Mouse (Mus musculus): Measurements from ENCODE around the gene Arvcf. TPM values are rescaled to one million over a fixed set of nuclear protein-coding genes. Genes with fewer than 3 reads are reported as not detected.

Arvcf gene
- polyA plus RNA-seq, 1 experiment from 2014 or later, result 25.8 TPM

GRCm38 (mm10) chr16:18410418-18410817, 62.4 kb downstream of the Arvcf start:
- Histone ChIP-seq H3K36me3 (peaks cover 69% of the 10 kb centered on the region), H3K27me3 (ENCODE audit: insufficient read depth, poor library complexity, severe bottlenecking) (no peaks in the 10 kb centered on the region), H3K4me1 (peaks cover 42% of the 10 kb centered on the region), H3K4me3 (no peak overlapping the region), H3K9me3 (no peaks in the 10 kb centered on the region), H3K27ac (no peak overlapping the region)
- no peak for DNase-seq (ENCODE audit: low spot score)
- WGBS, result 85% methylated on average over 5 of the region's 5 CpGs

GRCm38 (mm10) chr16:18411026-18411649, 63.2 kb downstream of the Arvcf start:
- Histone ChIP-seq H3K36me3 (peaks cover 67% of the 10 kb centered on the region), H3K9me3 (no peaks in the 10 kb centered on the region), H3K27me3 (ENCODE audit: insufficient read depth, poor library complexity, severe bottlenecking) (no peaks in the 10 kb centered on the region), H3K27ac (no peak overlapping the region), H3K4me3 (no peak overlapping the region), H3K4me1 (peaks cover 35% of the 10 kb centered on the region)
- DNase-seq (ENCODE audit: low spot score), result peak; percentile 74
- WGBS, result 85% methylated on average over 13 of the region's 13 CpGs

- peaks cover 72% of the 10 kb centered on the region for H3K36me3 ChIP-seq
- 88% methylated on average over 12 of the region's 12 CpGs for WGBS
- H3K27ac ChIP-seq, result no peak overlapping the region
- DNase-seq (ENCODE audit: low spot score), result peak; percentile 73
- no peaks in the 10 kb centered on the region for H3K27me3 ChIP-seq (ENCODE audit: insufficient read depth, poor library complexity, severe bottlenecking)
- no peaks in the 10 kb centered on the region for H3K9me3 ChIP-seq
- no peak overlapping the region for H3K4me3 ChIP-seq
- H3K4me1 ChIP-seq, result peaks cover 39% of the 10 kb centered on the region
Measured at GRCm38 (mm10) chr16:18411802-18412476, 64.0 kb downstream of the Arvcf start.

GRCm38 (mm10) chr16:18413032-18413816, 65.2 kb downstream of the Arvcf start:
- Histone ChIP-seq H3K4me1 (peaks cover 37% of the 10 kb centered on the region), H3K4me3 (no peak overlapping the region), H3K36me3 (peaks cover 70% of the 10 kb centered on the region), H3K27me3 (ENCODE audit: insufficient read depth, poor library complexity, severe bottlenecking) (no peaks in the 10 kb centered on the region), H3K27ac (no peak overlapping the region), H3K9me3 (no peaks in the 10 kb centered on the region)
- no peak for DNase-seq (ENCODE audit: low spot score)
- WGBS, result 88% methylated on average over 7 of the region's 7 CpGs

- H3K27ac ChIP-seq, result peak overlapping the region; percentile 56; the same call in 1 of the 2 replicates
- peaks cover 31% of the 10 kb centered on the region for H3K4me1 ChIP-seq
- WGBS, result 72% methylated on average over 18 of the region's 18 CpGs
- H3K9me3 ChIP-seq, result no peaks in the 10 kb centered on the region
- no peaks in the 10 kb centered on the region for H3K27me3 ChIP-seq (ENCODE audit: insufficient read depth, poor library complexity, severe bottlenecking)
- DNase-seq (ENCODE audit: low spot score), result peak; percentile 74
- no peak overlapping the region for H3K4me3 ChIP-seq
- peaks cover 57% of the 10 kb centered on the region for H3K36me3 ChIP-seq
Measured at GRCm38 (mm10) chr16:18416094-18416761, 68.2 kb downstream of the Arvcf start.

GRCm38 (mm10) chr16:18416837-18417236, 68.9 kb downstream of the Arvcf start:
- Histone ChIP-seq H3K4me1 (peaks cover 26% of the 10 kb centered on the region), H3K9me3 (no peaks in the 10 kb centered on the region), H3K27me3 (ENCODE audit: insufficient read depth, poor library complexity, severe bottlenecking) (no peaks in the 10 kb centered on the region), H3K27ac (peak overlapping the region; percentile 56; the same call in 1 of the 2 replicates), H3K36me3 (peaks cover 57% of the 10 kb centered on the region), H3K4me3 (no peak overlapping the region)
- DNase-seq (ENCODE audit: low spot score), result peak; percentile 76
- whole genome bisulfite sequencing, result 82% methylated on average over 3 of the region's 3 CpGs

GRCm38 (mm10) chr16:18417491-18417890, 69.5 kb downstream of the Arvcf start:
- Histone ChIP-seq H3K9me3 (no peaks in the 10 kb centered on the region), H3K27me3 (ENCODE audit: insufficient read depth, poor library complexity, severe bottlenecking) (no peaks in the 10 kb centered on the region), H3K36me3 (peaks cover 60% of the 10 kb centered on the region), H3K27ac (no peak overlapping the region), H3K4me1 (peaks cover 23% of the 10 kb centered on the region), H3K4me3 (no peak overlapping the region)
- no peak for DNase-seq (ENCODE audit: low spot score)
- 89% methylated on average over 5 of the region's 5 CpGs for WGBS

GRCm38 (mm10) chr16:18418756-18419602, 71.0 kb downstream of the Arvcf start:
- H3K4me1 ChIP-seq, result peaks cover 30% of the 10 kb centered on the region
- 74% methylated on average over 4 of the region's 4 CpGs for WGBS
- peak; percentile 89 for DNase-seq (ENCODE audit: low spot score)
- H3K36me3 ChIP-seq, result peaks cover 64% of the 10 kb centered on the region
- no peak overlapping the region for H3K4me3 ChIP-seq
- no peaks in the 10 kb centered on the region for H3K27me3 ChIP-seq (ENCODE audit: insufficient read depth, poor library complexity, severe bottlenecking)
- H3K9me3 ChIP-seq, result no peaks in the 10 kb centered on the region
- H3K27ac ChIP-seq, result peak overlapping the region; percentile 22; the same call in 1 of the 2 replicates

GRCm38 (mm10) chr16:18419603-18420026, 71.6 kb downstream of the Arvcf start:
- peaks cover 63% of the 10 kb centered on the region for H3K36me3 ChIP-seq
- H3K4me1 ChIP-seq, result peaks cover 37% of the 10 kb centered on the region
- H3K9me3 ChIP-seq, result no peaks in the 10 kb centered on the region
- 67% methylated on average over 1 of the region's 1 CpGs for WGBS
- DNase-seq (ENCODE audit: low spot score), result no peak
- no peak overlapping the region for H3K4me3 ChIP-seq
- H3K27ac ChIP-seq, result no peak overlapping the region
- H3K27me3 ChIP-seq (ENCODE audit: insufficient read depth, poor library complexity, severe bottlenecking), result no peaks in the 10 kb centered on the region

- peaks cover 44% of the 10 kb centered on the region for H3K4me1 ChIP-seq
- WGBS, result 80% methylated on average over 3 of the region's 3 CpGs
- H3K27me3 ChIP-seq (ENCODE audit: insufficient read depth, poor library complexity, severe bottlenecking), result no peaks in the 10 kb centered on the region
- H3K4me3 ChIP-seq, result no peak overlapping the region
- no peak for DNase-seq (ENCODE audit: low spot score)
- H3K36me3 ChIP-seq, result peaks cover 55% of the 10 kb centered on the region
- H3K27ac ChIP-seq, result no peak overlapping the region
- H3K9me3 ChIP-seq, result no peaks in the 10 kb centered on the region
Measured at GRCm38 (mm10) chr16:18420571-18420970, 72.6 kb downstream of the Arvcf start.

GRCm38 (mm10) chr16:18423203-18423914, 75.4 kb downstream of the Arvcf start:
- peak overlapping the region; percentile 22; the same call in 1 of the 2 replicates for H3K27ac ChIP-seq
- H3K4me3 ChIP-seq, result no peak overlapping the region
- no peaks in the 10 kb centered on the region for H3K9me3 ChIP-seq
- peaks cover 51% of the 10 kb centered on the region for H3K4me1 ChIP-seq
- no peak for DNase-seq (ENCODE audit: low spot score)
- WGBS, result 79% methylated on average over 7 of the region's 7 CpGs
- peaks cover 39% of the 10 kb centered on the region for H3K36me3 ChIP-seq
- no peaks in the 10 kb centered on the region for H3K27me3 ChIP-seq (ENCODE audit: insufficient read depth, poor library complexity, severe bottlenecking)

Measured in heart, embryonic 10.5 days (tissue).